Mouse (Mus musculus): Measurements from ENCODE around the gene Cyp2d10. TPM values are rescaled to one million over a fixed set of nuclear protein-coding genes. Genes with fewer than 3 reads are reported as not detected.

The Cyp2d10 gene
- polyA plus RNA-seq, 1 experiment from 2014 or later: 10.3 TPM

GRCm38 (mm10) chr15:82435011-82435410, 28.0 kb upstream of the Cyp2d10 start:
- DNase-seq (ENCODE audit: low spot score) (no peak), ATAC-seq (replicated peaks; ENCODE audit: low FRiP score) (no peak)
- Histone ChIP-seq H3K9me3 (ENCODE audit: control insufficient read depth, low read length) (0 out of 2 replicates have a peak, but pooled peaks cover 3% of the 10 kb centered on the region), H3K27ac (ENCODE audit: low read depth, low read length) (no peak overlapping the region), H3K4me1 (replicated peaks; ENCODE audit: control insufficient read depth, insufficient read depth, low read length) (no peaks in the 10 kb centered on the region), H3K4me2 (no peak overlapping the region), H3K27me3 (replicated peaks; ENCODE audit: control insufficient read depth, insufficient read depth, low read length) (no peaks in the 10 kb centered on the region), H3K9ac (ENCODE audit: low read depth, low read length) (no peak overlapping the region), H3K4me3 (ENCODE audit: low read depth, low read length) (no peak overlapping the region), H3K36me3 (ENCODE audit: control insufficient read depth, insufficient read depth, low read length) (no peaks in the 10 kb centered on the region)
- 79% methylated on average over 3 of the region's 3 CpGs for WGBS

GRCm38 (mm10) chr15:82434541-82434940, 27.5 kb upstream of the Cyp2d10 start:
- no peaks in the 10 kb centered on the region for H3K36me3 ChIP-seq (ENCODE audit: control insufficient read depth, insufficient read depth, low read length)
- no peak for ATAC-seq (replicated peaks; ENCODE audit: low FRiP score)
- H3K9me3 ChIP-seq (ENCODE audit: control insufficient read depth, low read length): 0 out of 2 replicates have a peak, but pooled peaks cover 3% of the 10 kb centered on the region
- H3K4me2 ChIP-seq: no peak overlapping the region
- WGBS: 84% methylated on average over 3 of the region's 3 CpGs
- no peak for DNase-seq (ENCODE audit: low spot score)
- no peak overlapping the region for H3K4me3 ChIP-seq (ENCODE audit: low read depth, low read length)
- no peak overlapping the region for H3K9ac ChIP-seq (ENCODE audit: low read depth, low read length)
- no peak overlapping the region for H3K27ac ChIP-seq (ENCODE audit: low read depth, low read length)
- no peaks in the 10 kb centered on the region for H3K27me3 ChIP-seq (replicated peaks; ENCODE audit: control insufficient read depth, insufficient read depth, low read length)
- no peaks in the 10 kb centered on the region for H3K4me1 ChIP-seq (replicated peaks; ENCODE audit: control insufficient read depth, insufficient read depth, low read length)

GRCm38 (mm10) chr15:82433621-82434020, 26.6 kb upstream of the Cyp2d10 start:
- Histone ChIP-seq H3K27me3 (replicated peaks; ENCODE audit: control insufficient read depth, insufficient read depth, low read length) (no peaks in the 10 kb centered on the region), H3K4me3 (ENCODE audit: low read depth, low read length) (no peak overlapping the region), H3K27ac (ENCODE audit: low read depth, low read length) (no peak overlapping the region), H3K36me3 (ENCODE audit: control insufficient read depth, insufficient read depth, low read length) (no peaks in the 10 kb centered on the region), H3K9ac (ENCODE audit: low read depth, low read length) (no peak overlapping the region), H3K9me3 (ENCODE audit: control insufficient read depth, low read length) (0 out of 2 replicates have a peak, but pooled peaks cover 3% of the 10 kb centered on the region), H3K4me2 (no peak overlapping the region), H3K4me1 (replicated peaks; ENCODE audit: control insufficient read depth, insufficient read depth, low read length) (no peaks in the 10 kb centered on the region)
- ATAC-seq (replicated peaks; ENCODE audit: low FRiP score): no peak
- 85% methylated on average over 3 of the region's 3 CpGs for WGBS
- no peak for DNase-seq (ENCODE audit: low spot score)

GRCm38 (mm10) chr15:82433137-82433536, 26.1 kb upstream of the Cyp2d10 start, which contains the start of gene Cyp2d9:
Gene Cyp2d9, plus strand, starts transcription at chr15:82433437.
- ATAC-seq (replicated peaks; ENCODE audit: low FRiP score) (no peak), DNase-seq (ENCODE audit: low spot score) (no peak)
- no peaks in the 10 kb centered on the region for H3K27me3 ChIP-seq (replicated peaks; ENCODE audit: control insufficient read depth, insufficient read depth, low read length)
- H3K9me3 ChIP-seq (ENCODE audit: control insufficient read depth, low read length): 0 out of 2 replicates have a peak, but pooled peaks cover 3% of the 10 kb centered on the region
- no peak within 1 kb of the TSS for H3K27ac ChIP-seq (ENCODE audit: low read depth, low read length)
- no peak within 1 kb of the TSS for H3K4me2 ChIP-seq
- no peaks in the 10 kb centered on the region for H3K4me1 ChIP-seq (replicated peaks; ENCODE audit: control insufficient read depth, insufficient read depth, low read length)
- no peaks in the 10 kb centered on the region for H3K36me3 ChIP-seq (ENCODE audit: control insufficient read depth, insufficient read depth, low read length)
- no peak within 1 kb of the TSS for H3K9ac ChIP-seq (ENCODE audit: low read depth, low read length)
- no peak within 1 kb of the TSS for H3K4me3 ChIP-seq (ENCODE audit: low read depth, low read length)

GRCm38 (mm10) chr15:82423471-82423870, 16.5 kb upstream of the Cyp2d10 start:
- Histone ChIP-seq H3K9ac (ENCODE audit: low read depth, low read length) (no peak overlapping the region), H3K36me3 (ENCODE audit: control insufficient read depth, insufficient read depth, low read length) (no peaks in the 10 kb centered on the region), H3K9me3 (ENCODE audit: control insufficient read depth, low read length) (no peaks in the 10 kb centered on the region), H3K27ac (ENCODE audit: low read depth, low read length) (no peak overlapping the region), H3K4me3 (ENCODE audit: low read depth, low read length) (no peak overlapping the region), H3K27me3 (replicated peaks; ENCODE audit: control insufficient read depth, insufficient read depth, low read length) (no peaks in the 10 kb centered on the region), H3K4me2 (no peak overlapping the region), H3K4me1 (replicated peaks; ENCODE audit: control insufficient read depth, insufficient read depth, low read length) (no peaks in the 10 kb centered on the region)
- no peak for ATAC-seq (replicated peaks; ENCODE audit: low FRiP score)
- WGBS: 71% methylated on average over 3 of the region's 3 CpGs
- DNase-seq (ENCODE audit: low spot score): no peak

- Histone ChIP-seq H3K4me2 (no peak overlapping the region), H3K4me1 (replicated peaks; ENCODE audit: control insufficient read depth, insufficient read depth, low read length) (no peaks in the 10 kb centered on the region), H3K27me3 (replicated peaks; ENCODE audit: control insufficient read depth, insufficient read depth, low read length) (no peaks in the 10 kb centered on the region), H3K4me3 (ENCODE audit: low read depth, low read length) (no peak overlapping the region), H3K9me3 (ENCODE audit: control insufficient read depth, low read length) (no peaks in the 10 kb centered on the region), H3K27ac (ENCODE audit: low read depth, low read length) (no peak overlapping the region), H3K36me3 (ENCODE audit: control insufficient read depth, insufficient read depth, low read length) (no peaks in the 10 kb centered on the region), H3K9ac (ENCODE audit: low read depth, low read length) (no peak overlapping the region)
- no peak for DNase-seq (ENCODE audit: low spot score)
- no peak for ATAC-seq (replicated peaks; ENCODE audit: low FRiP score)
- 68% methylated on average over 4 of the region's 4 CpGs for WGBS
Observed at GRCm38 (mm10) chr15:82422935-82423334, 15.9 kb upstream of the Cyp2d10 start.

GRCm38 (mm10) chr15:82418616-82419015, 11.6 kb upstream of the Cyp2d10 start:
- H3K4me2 ChIP-seq: no peak overlapping the region
- no peaks in the 10 kb centered on the region for H3K36me3 ChIP-seq (ENCODE audit: control insufficient read depth, insufficient read depth, low read length)
- H3K9ac ChIP-seq (ENCODE audit: low read depth, low read length): no peak overlapping the region
- 78% methylated on average over 1 of the region's 1 CpGs for WGBS
- no peaks in the 10 kb centered on the region for H3K9me3 ChIP-seq (ENCODE audit: control insufficient read depth, low read length)
- H3K27ac ChIP-seq (ENCODE audit: low read depth, low read length): no peak overlapping the region
- no peaks in the 10 kb centered on the region; the same call in 1 of the 2 replicates for H3K4me1 ChIP-seq (replicated peaks; ENCODE audit: control insufficient read depth, insufficient read depth, low read length)
- ATAC-seq (replicated peaks; ENCODE audit: low FRiP score): no peak
- DNase-seq (ENCODE audit: low spot score): no peak
- no peaks in the 10 kb centered on the region for H3K27me3 ChIP-seq (replicated peaks; ENCODE audit: control insufficient read depth, insufficient read depth, low read length)
- H3K4me3 ChIP-seq (ENCODE audit: low read depth, low read length): no peak overlapping the region

GRCm38 (mm10) chr15:82416797-82417789, 10.1 kb upstream of the Cyp2d10 start:
- Histone ChIP-seq H3K4me2 (no peak overlapping the region), H3K9me3 (ENCODE audit: control insufficient read depth, low read length) (no peaks in the 10 kb centered on the region), H3K27me3 (replicated peaks; ENCODE audit: control insufficient read depth, insufficient read depth, low read length) (no peaks in the 10 kb centered on the region), H3K9ac (ENCODE audit: low read depth, low read length) (no peak overlapping the region), H3K27ac (ENCODE audit: low read depth, low read length) (no peak overlapping the region), H3K4me1 (replicated peaks; ENCODE audit: control insufficient read depth, insufficient read depth, low read length) (no peaks in the 10 kb centered on the region; the same call in 1 of the 2 replicates), H3K36me3 (ENCODE audit: control insufficient read depth, insufficient read depth, low read length) (no peaks in the 10 kb centered on the region), H3K4me3 (ENCODE audit: low read depth, low read length) (no peak overlapping the region)
- WGBS: 41% methylated on average over 15 of the region's 16 CpGs
- ATAC-seq (replicated peaks; ENCODE audit: low FRiP score) (peak; percentile 74), DNase-seq (ENCODE audit: low spot score) (peak; percentile 40)

- DNase-seq (ENCODE audit: low spot score): no peak
Observed at GRCm38 (mm10) chr15:82407536-82407935, 541 bp upstream of the Cyp2d10 start.

More at GRCm38 (mm10) chr15:82407536-82407935, 541 bp upstream of the Cyp2d10 start:
- Histone ChIP-seq H3K4me1 (replicated peaks; ENCODE audit: control insufficient read depth, insufficient read depth, low read length) (no peaks in the 10 kb centered on the region), H3K9ac (ENCODE audit: low read depth, low read length) (no peak overlapping the region), H3K36me3 (ENCODE audit: control insufficient read depth, insufficient read depth, low read length) (no peaks in the 10 kb centered on the region), H3K27ac (ENCODE audit: low read depth, low read length) (no peak overlapping the region), H3K4me2 (no peak overlapping the region), H3K27me3 (replicated peaks; ENCODE audit: control insufficient read depth, insufficient read depth, low read length) (no peaks in the 10 kb centered on the region), H3K4me3 (ENCODE audit: low read depth, low read length) (no peak overlapping the region), H3K9me3 (ENCODE audit: control insufficient read depth, low read length) (no peaks in the 10 kb centered on the region)
- 75% methylated on average over 4 of the region's 4 CpGs for WGBS
- ATAC-seq (replicated peaks; ENCODE audit: low FRiP score): no peak
